Mouse (Mus musculus) Muller cell, postnatal 12 days (primary cell): Measurements from ENCODE around the gene Dok1.

ENCODE experiments used
- DNase-seq: peaks from one replicate; pipeline ENCODE4 v3.0.0-alpha.2; 2015; ENCODE audit errors: inconsistent ontology term

Gene Dok1

DNA sequence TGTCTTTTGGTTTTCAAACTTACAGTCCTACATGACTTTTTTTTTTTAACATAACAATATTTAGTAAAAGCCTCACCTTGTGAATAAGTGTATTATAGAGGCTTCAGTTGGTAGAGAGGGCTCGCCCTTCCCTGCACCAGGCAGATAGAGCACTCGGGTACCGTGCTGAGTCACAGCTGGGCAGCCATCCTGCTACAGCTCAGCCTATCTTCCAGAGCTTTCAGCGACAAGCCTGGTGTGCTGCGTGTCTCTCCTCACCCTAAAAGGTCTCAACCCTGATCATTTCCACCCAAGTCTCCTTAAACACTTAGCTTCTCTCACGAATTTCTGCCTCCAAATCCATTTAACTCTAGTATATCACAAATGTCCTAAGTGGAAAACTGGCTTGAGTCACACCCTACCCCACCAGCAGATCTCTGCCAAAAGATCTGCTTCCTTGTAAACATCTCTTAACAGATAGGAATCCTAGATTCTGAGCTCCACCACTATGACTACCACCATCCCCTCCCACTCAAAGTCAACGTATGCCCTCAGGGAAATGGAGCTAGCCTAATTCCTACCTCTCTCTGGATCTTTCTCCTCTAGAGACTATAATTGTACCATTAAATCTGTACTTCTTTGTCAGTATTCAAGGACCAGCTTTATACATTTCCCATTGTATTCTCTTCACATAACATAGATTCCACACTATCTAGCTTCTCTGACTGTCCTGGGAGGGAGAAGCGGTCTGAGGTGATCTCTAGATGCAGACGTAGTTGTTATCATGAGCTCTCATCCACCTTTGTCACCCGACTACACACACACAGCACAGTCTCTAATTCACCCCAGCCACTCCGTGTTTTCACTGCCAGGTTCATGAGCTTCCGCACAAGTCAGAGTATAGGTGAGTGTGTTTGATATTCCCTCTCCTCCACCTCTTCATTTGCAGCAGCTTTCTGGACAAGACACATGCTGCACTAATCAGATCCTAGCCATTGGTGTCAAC, 18.5 kb downstream of the Dok1 start:
- DNase-seq = peak; percentile 14

DNA sequence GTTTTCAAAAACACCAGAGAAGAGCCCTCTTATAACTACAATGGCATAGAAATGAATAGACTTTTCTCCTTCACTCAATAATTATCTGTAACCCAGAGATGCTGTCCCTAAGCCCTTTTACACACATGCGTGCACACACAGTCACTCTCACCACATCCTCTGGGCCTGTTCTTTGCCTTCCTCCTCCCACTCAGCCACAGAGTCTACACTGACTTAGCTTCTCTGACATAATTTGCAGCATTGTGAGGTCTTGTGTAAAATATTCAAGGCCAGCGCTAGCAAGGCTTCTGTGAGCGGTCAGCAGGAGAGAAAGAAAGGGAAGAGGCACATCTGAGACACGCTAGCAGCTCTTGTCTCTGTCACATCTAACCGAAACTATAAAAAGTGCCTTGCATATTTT, 19.8 kb downstream of the Dok1 start:
- DNase-seq = peak; percentile 83

DNA sequence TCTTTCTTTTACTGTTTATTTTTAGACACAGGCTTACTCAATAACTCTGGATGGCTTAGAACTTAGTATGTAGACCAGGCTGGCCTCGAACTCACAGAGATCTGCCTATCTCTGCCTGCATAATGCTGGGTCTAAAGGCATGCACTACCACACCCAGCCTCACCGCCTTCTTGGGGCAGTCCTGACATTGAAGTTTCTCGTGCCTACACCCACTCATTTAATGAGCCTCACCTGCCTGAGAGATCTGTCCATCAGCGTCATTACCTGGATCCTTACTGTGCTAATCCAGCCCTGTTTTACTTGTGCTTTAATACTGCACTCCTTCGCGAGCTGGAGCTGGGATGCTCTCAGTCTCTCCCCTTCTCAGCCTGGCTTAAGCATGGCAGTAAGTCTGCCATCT, 21.5 kb downstream of the Dok1 start:
- no peak for DNase-seq

DNA sequence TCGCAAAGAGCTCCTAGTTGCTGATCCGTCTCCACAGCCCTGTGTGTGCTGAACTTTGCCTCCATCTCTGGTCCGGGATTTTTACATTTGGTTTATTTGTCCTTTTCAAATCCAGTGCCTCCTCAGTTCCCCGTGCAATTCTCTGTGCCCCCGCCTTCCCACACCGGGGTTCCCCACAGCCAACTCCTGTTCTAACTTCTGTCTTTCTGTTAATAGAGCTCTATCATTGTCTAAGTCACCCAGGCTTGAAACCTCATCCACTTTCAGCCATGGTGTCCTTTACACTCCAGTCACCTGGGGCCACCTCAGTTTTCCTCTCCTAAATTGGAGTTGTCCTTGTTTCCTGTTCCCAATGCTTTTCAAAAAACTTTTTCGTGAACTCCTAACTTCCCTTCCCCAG, 22.0 kb downstream of the Dok1 start:
- no peak for DNase-seq

DNA sequence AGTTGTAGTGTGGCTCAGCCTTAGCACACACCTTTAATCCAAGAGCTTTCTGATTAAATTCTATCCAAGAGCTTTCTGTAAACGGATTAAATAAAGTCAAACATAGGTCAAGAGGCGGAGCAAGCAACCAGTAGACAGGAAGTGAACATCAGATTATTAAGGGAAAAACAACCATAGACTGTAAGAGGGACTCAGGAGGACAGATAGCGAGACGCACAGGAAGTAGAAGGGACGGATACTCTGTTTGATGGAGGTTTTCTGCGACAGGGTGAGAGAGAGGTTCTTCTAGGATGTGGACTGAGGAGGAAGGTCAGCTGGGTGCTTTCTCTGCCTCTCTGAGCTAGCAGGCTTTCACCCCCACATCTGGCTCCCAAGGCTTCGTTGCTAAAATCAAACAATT, 23.3 kb downstream of the Dok1 start:
- no peak for DNase-seq

DNA sequence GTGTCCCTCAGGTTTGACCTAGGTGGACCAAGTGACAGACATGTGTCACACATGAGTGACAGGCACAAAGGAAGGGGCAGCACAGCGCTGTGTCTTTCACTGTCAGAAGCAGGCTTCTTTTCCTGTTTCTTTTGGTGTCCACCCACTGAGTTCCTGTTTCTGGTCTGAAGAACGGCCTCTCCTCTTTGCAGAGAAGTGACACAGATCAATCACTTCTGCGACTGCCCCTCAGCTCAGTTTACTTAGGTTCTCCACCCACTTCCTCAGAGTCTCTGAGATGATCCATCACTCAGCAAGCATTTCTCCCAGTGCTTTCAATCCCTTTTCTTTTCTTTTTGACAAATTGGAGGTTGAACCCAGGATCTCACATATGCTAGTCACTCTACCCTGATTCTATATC, 24.6 kb downstream of the Dok1 start:
- DNase-seq = no peak

DNA sequence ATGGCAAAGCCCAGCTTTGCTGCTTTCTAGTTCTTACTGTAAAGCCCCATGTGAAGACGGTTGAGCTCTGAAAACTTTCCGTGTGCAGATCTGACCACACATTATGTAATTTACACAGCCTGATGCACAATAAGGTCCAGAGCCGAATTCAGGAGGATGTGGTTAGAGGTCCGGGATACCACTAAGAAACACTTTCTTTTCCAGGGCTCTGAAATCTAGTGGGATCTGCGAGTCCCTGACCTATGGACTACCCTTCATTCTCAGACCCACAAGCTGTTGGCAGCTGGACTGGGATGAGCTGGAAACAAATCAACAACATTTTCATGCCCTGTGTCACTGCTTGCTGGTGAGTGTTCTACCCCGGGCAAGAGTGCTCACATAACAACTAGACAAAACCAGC, 27.2 kb downstream of the Dok1 start:
- peak; percentile 59 for DNase-seq

DNA sequence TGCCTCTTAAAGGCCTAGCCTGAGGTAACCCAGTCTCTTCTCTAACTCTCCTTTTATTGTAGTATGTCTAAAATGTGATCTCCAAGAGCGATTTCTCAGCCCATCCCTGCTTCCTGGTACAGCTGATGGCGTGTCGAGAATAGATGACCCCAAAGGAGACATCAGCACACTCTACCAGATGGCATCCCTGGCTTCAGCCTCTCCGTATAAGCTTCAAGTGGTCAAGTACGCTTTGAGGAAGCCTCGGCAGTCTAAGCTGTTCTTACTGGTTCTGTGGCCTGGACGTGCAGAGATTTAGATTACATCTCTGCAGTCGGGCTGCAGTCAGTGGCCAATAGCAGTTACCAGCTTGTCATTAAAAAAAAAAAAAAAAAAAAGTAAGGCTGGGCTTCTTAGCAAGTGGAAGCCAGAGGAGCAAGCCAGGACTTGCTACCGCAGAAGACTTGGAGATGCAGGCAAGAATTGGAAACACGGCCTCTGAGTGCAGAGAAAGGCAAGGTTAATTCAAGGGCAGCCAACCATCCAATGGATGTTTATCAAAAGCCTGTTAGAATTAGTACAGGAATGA, 27.7 kb downstream of the Dok1 start:
- DNase-seq = no peak

DNA sequence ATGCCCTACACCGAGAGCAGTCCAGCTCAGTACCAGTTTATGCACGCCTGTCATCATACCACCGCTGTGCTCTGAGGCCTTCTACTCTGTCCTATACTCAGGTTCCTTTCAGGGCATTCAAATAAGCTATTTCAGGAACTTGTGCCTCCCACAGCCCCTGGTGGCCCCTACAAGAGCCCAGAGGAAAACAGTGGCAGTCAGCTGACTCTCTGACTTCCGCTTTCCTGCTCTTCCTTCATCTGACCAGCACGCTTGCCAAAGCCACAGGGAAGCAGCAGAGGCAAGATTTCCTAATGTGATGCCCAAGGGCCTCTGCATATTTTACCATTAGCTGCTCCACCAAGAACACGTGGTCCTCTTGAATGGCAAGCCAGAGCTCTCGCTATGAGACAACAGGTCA, 28.4 kb downstream of the Dok1 start:
- peak; percentile 31 for DNase-seq

DNA sequence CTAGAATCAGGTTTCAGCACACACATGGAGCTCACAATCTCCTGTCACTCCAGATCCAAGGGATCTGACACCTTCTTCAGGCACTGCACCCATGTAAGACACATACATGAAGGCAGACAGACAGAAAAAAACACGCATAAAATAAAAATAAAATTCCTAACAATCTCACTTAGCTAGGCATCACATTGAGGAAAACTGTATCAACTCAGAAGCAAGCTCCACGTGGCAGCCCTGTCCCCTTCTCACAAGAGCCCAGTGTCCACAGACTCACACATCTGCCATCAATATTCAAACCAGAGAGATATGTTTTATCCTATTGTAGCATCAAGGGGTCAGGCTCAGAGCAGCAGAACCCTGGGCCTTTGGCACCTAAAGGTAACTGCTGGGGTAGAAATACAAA, 29.0 kb downstream of the Dok1 start:
- no peak for DNase-seq

DNA sequence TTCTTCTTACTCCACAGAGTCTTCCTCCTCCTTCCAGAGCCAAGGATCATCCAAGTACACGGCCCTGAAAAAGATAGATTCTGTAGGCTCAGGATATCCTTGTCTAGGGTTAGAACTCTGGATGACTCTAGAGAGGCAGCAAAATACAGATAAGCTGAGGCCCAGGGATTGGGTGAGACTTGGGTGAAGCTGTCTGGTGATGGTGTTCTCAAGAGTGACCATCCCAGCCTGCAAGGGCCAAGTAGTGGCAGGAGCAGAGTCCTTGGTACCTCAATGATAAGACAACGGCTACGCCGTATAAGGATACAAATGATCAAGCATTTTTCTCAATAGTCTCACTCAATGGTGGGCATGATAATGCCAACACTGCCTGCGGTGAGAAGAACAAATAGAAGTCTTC, 29.4 kb downstream of the Dok1 start:
- no peak for DNase-seq

DNA sequence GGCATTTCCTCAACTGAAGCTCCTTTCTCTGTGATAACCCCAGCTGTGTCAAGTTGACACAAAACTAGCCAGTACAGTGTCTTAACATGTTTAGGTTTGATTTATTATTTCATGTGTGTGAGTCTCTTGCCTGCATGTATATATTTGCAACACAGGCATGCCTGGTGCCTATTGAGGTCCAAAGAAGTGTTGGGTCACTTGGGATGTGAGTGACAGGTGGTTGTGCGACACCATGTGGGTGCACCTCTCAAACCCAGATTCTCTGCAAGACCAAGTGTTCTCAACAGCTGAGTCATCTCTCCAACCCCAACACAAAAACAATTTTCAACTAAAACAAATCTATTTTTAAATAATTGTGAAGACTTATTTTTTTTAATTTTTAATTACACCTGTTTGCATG, 30.2 kb downstream of the Dok1 start:
- no peak for DNase-seq

DNA sequence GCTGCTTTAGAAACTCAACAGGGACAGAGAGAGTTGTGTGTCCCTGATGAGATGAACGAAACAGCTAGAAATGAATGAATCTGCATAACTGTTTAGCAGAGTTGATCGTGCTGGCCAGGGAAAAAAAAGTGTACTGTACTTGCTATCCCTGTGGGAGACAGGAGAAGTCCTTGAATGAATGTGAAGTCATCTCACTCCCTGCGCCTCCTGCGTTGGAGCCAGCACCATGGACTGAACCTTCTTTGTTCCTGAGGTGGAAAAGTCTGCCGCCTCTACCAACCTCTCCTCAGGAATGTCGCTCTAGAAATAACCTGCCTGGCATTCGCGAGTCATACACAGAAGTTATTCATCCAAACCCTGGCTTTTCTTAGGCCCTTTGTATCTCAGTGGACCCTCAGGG, 33.3 kb downstream of the Dok1 start:
- no peak for DNase-seq

DNA sequence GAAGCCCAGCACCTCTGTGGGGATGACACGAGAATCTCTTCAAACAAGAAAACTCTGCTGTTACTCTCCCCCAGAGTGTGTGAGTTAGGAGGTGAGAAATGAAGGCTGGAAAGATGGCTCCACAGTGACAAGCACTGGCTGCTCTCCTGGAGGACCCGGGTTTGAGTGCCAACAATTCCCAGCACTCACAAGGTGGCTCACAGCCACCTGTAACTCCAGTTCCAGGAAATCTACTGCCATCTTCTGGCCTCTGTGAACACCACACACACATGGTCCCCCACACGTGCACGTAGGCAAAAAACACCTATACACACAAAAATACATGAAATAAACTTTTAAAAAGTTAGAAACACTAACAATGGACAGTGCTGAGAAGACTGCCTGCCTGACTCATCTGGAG, 34.9 kb downstream of the Dok1 start:
- no peak for DNase-seq

DNA sequence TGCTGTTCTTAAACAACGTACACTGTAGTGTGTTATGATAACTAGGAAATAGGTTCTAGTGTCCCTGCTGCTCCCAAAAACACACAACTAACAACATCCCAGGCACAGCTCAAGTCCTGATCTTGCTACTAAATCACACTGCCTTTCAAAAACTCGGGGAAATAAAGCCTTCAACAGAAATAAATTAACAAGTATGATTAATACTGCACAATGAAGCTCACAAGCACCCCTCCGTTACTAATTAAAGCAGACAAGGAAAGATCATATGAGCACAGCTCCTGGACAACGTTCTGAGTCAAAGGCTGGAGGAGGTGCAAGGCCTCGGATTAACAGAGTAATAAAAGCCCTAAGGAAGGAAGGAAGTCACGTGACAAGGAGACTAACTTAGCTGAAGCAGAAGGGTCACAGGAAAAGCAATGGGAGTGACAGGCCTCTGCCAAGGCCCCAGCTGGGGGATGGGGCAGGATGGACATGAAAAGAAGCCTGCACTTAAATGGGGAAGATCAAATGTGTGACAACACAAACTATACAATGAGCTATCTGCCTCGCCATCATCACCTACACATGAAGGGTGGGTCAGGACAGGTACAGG, 35.7 kb downstream of the Dok1 start:
- peak; percentile 51 for DNase-seq

DNA sequence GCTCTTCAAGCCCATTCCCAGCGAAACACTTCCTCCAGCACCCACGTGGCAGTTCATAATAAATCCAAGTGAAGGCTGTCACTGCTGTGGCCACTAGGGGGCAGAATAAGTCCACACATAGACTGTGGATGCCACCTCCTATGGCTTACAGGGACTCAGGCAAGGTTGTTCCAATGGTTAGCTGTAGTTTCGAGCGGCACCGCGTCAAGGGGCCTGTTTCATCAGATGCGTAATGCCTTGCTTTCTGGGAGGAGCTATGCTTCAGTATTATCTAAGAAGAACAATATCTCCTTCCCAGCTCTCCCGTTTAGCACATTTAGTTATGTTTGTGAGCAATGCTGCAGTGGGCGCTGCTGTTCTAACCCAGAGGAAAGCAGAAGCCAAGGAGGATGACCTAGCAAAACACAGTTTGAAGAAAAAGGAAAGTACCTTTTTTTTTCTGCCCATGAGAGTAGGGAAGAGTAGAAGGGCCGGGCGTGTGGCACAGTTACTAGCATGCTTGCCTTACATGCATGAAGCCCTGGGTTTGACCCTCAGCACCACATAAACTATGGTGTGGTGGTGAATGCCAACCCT, 36.4 kb downstream of the Dok1 start:
- peak; percentile 90 for DNase-seq

DNA sequence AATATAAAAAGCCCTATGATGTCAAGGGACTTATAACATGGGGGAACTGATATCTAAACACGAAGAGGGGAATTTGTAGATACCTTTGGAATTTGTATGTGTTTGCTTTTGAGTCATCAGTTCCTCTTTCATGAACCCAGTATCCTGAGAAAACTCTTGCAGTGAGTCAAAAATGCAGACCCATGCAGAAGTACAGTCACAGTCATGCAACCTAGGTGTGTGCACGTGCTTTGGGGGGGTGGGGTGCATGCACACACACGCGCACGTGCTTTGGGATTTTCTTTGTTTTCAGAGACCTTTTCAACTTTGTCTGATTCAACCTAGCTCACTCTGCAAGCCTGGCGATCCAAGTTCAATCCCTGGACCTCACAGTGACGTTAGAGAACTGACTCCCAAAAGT, 38.9 kb downstream of the Dok1 start:
- DNase-seq = no peak

DNA sequence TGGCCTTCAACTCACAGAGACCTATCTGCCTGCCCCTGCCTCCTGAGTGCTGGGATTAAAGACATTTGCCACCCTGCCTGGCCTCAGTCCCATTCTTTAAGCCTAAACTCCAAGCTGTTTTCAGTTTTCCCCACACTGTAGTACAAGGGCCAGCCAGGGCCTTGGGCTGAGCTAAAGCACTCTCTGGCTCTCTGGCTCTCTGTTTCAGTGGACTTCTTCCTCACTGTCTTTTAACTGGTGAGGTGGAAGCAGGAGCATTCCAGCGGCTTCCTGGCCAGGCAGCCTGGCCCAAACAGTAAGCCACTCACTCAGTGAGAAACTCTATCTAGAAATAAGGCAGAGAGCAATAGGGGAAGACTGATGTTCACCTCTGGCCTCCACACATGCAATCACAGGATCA, 39.6 kb downstream of the Dok1 start:
- no peak for DNase-seq

DNA sequence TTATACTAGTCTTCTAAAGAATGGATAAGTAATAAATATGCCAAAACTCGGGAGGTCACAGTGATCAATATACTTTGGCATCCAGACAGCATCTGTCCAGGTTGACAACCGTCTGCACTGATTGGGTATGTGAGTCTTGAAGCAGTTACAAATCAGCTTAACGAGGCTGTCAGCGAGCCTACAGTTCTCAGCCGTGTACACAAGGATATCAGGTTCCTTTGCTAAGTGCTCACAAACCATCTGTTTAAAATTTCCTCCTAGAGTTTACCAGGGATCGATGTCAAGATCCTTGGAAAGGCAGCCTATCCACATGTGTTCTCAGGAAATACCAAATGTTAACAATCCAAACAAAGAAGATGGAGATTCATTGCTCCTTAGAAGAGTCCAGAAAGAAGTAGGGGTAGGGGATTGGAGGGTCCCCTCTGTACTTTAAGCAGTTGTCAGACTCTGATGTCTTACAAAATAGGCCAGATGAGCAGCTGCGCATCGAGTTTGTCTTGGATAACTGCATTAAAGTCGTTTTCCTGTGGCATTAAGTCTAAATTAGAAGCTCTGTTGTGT, 45.8 kb downstream of the Dok1 start:
- no peak for DNase-seq
